Mouse (Mus musculus): ENCODE measurements around the gene Spag5. TPM values are rescaled to one million over a fixed set of nuclear protein-coding genes. Genes with fewer than 3 reads are reported as not detected.

Spag5 gene
- polyA plus RNA-seq (2014; fragmentation: Illumina TruSeq; extraction: RNeasy Lipid Tissue Mini Kit (QIAGEN cat#74804); ENCODE audit: low replicate concordance) = 8.9 TPM

DNA sequence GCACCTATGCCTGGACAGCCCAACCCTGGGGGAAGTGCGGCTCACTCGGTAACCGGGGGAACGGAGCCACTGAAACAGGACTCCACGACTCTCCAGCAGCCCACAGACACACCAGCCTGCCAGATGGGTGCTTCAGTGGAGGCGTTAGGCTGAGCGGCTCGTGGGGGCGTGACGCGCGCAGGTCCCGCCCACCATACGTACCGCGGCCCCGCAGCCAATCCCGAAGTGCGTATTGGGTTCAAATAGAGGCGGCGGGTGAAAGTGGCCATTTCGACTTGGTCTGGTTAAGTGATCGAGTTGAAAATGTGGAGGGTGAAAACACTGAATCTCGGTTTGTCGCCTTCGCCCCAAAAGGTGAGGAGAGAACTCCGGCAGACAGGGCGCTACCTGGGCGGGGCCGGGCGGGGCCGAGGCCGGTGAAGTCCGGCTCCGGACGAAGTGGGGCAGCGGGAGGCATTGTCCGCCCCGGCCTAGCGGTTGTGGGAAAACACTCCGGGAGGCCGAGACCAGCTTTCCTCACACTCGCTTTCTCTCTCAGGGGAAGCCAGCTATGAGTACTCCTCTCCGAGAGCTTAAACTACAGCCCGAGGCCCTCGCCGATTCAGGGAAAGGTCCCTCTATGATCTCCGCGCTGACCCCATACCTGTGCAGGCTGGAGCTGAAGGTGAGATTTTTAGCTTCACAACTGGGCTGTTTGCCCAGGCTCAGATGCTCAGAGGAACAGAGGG is at the start of gene Spag5:
Spag5 (plus strand) TSS at position 173 of the 728 bp plus-strand sequence.

DNA sequence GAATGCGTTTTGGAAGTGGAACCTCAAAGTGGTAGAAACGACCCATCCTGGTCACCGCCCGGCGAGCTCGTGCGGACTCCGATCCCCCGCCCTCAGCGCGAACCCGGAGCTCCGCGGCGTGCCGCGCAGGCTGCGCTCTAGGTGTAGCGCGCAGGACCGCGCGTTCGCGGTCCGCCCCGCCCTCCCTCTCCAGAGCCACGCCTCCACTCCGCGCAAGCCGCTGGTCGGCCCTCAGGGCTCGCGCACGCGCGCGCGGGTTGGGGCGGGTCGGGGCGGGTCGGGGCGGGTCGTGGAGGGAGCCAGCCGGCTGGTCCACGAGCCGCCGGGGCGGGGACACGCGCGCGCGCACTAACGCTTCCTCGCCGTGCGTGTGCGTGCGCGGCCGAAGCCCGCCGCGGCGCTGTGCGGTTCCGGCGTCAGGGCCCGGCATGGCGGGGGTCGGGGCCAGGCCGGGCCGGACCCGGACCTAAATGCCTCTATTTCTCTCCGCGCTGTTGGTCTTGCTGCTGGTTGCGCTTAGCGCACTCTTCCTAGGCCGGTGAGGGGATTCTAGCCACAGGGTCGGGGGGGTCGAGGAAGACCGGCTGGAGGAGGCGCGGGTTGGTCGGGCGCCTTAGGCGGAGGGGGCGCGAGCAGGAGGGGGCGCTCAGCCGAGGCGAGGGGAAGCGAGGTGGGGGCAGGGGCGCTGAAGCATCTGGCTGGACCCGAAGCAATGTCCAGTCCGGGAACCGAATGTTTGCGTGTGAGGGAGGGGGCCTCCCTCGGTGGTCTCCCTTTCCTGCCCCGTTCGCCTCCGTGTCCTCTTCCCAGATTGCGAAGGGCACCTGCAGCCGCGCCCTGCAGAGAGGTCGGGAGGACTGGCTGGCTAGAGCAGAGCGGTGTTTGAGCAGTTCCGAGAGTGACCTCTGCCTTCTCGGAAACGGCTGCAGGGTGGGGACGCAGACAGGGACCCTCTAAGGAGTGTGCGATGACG is 39.7 kb upstream of the Spag5 start, which contains the start of gene 2610507B11Rik:
2610507B11Rik (plus strand) TSS at position 373 of the 973 bp plus-strand sequence.

DNA sequence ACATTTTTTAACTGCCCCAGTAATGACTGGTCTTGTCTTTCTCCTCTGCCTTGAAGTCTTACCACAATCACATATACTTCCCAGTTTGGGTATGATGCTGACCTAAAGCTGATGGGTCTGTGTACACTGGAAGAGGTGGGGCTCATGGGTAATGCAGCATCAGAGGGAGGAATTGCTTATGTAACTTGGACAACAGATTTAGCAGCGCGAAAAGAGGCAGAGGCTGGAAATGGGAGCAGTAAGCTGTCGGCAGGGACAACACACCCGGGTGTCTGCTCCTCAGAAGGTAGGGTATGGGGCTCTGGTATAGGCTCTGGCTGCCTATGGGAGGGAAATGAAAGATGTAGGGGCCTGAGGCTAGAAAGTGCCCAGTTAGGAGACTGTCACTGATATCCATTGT is 10.7 kb upstream of the Spag5 start, which contains the start of gene BC030499:
BC030499 (plus strand) TSS at position 188 of the 400 bp plus-strand sequence.

DNA sequence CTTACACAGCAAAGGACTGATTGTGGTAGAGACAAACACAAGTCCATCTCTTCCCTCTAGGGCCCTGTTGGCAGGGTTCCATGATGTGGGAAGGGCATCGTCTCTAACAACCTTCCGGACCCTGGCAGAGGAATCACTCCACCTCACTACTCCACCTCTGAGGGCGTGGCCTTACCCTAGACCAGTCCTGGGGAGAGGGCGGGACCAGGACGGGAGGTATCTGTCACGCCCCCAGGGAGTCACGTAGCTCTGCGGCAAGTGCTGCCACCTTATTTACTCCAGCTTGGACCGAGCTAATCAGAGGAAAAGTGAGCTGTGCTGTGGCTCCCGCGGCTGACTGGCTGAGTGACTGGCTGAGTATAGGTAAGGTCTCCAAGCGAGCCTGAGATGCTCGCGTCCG is 21.5 kb downstream of the Spag5 start, which contains the start of gene Aldoc:
Aldoc (plus strand) TSS at position 109 of the 400 bp plus-strand sequence.

DNA sequence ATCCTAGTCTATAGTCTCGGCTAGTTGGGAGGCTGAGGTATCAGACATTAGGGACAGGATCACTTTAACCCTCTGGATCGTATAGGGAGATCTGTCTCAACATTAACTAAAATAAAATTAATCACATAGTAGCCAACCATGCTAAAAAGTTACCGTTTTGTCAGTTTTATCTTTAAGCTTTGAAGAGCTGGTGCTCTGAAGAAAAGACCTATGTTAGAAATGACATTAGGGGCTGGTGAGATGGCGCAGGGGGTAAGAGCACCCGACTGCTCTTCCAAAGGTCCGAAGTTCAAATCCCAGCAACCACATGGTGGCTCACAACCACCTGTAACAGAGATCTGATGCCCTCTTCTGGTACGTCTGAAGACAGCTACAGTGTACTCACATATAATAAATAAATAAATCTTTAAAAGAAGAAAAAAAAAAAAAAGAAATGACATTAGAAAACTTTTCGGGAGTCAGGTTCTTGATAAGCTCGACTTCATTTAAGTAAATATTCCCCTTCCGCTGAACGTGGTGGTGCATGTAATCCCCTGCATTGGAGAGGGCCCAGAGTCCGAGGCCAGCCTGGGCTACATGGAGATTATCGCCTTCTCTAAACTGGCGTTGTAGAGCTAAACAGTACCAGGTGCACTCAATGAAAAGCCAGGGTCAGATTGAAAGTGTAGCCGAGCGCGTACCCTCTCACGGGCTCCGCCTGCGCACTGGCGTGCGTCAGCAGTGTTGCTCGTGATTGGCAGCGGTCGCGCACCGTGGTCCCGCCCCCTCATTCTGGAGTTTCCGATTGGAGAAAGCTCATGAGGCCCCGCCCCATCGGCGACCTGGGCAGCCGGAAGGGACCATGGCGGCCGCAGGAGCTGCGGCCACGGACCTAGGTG is 26.5 kb downstream of the Spag5 start, which contains the start of gene Pigs:
Pigs (plus strand) TSS at position 782 of the 878 bp plus-strand sequence.

DNA sequence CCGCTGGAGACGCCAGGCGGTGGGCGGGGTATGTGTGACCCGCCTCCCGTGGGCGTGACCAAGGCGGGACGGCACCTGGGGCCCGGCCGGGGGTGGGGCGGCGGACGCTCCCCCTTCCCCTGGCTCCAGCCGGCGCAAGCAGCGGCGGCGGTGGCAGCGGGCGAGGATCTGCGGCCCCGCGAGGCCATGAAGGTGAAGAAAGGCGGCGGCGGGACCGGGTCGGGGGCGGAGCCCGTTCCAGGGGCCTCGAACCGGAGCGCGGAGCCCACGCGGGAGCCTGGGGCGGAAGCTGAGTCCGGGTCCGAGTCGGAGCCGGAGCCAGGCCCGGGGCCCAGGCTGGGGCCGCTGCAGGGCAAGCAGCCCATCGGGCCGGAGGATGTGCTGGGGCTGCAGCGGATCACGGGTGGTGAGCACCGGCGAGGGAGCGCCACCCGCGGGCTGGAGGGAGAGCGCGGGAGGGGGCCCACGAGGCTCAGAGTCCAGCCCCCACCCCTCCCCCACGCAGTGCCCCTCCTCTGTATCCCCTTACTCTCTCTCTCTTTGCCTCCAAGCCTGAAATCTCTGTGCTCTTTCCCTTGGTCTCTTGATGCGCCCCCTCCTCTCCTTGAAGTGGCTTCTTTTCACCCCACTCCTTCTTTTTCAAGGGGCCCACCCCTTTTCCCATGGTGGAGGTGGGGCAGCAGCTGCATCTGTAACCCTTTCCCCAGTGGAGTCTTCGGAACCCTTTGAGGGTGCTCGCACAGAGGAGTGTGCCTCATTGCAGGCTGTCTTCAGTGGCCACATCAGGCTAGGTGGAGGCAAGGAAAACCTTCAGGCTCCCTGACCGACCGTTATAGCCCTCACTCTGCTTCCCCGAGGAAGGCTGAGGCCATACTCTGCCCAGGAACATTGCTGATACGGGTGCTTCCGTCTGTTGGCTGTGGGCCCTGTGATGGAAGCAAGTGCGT is 42.3 kb downstream of the Spag5 start, which contains the start of gene Unc119:
Unc119 (plus strand) TSS at position 102 of the 947 bp plus-strand sequence.

Other genes starting within 250 kb of the Spag5 start
- 2.7 TPM for gene Eral1, start 221.1 kb upstream of the Spag5 start, polyA plus RNA-seq (2014; fragmentation: Illumina TruSeq; extraction: RNeasy Lipid Tissue Mini Kit (QIAGEN cat#74804); ENCODE audit: low replicate concordance)
- gene Fam222b, start 206.9 kb upstream of the Spag5 start, polyA plus RNA-seq (2014; fragmentation: Illumina TruSeq; extraction: RNeasy Lipid Tissue Mini Kit (QIAGEN cat#74804); ENCODE audit: low replicate concordance) = 7.3 TPM
- gene Traf4, start 135.9 kb upstream of the Spag5 start, polyA plus RNA-seq (2014; fragmentation: Illumina TruSeq; extraction: RNeasy Lipid Tissue Mini Kit (QIAGEN cat#74804); ENCODE audit: low replicate concordance) = 1.4 TPM
- gene Nek8, start 124.9 kb upstream of the Spag5 start, polyA plus RNA-seq (2014; fragmentation: Illumina TruSeq; extraction: RNeasy Lipid Tissue Mini Kit (QIAGEN cat#74804); ENCODE audit: low replicate concordance) = 0.97 TPM
- 5.6 TPM for gene Tlcd1, start 124.8 kb upstream of the Spag5 start, polyA plus RNA-seq (2014; fragmentation: Illumina TruSeq; extraction: RNeasy Lipid Tissue Mini Kit (QIAGEN cat#74804); ENCODE audit: low replicate concordance)
- 432 TPM for gene Rpl23a, start 117.9 kb upstream of the Spag5 start, polyA plus RNA-seq (2014; fragmentation: Illumina TruSeq; extraction: RNeasy Lipid Tissue Mini Kit (QIAGEN cat#74804); ENCODE audit: low replicate concordance)
- 0.93 TPM for gene Rab34, start 113.1 kb upstream of the Spag5 start, polyA plus RNA-seq (2014; fragmentation: Illumina TruSeq; extraction: RNeasy Lipid Tissue Mini Kit (QIAGEN cat#74804); ENCODE audit: low replicate concordance)
- 0.89 TPM for gene Proca1, start 108.1 kb upstream of the Spag5 start, polyA plus RNA-seq (2014; fragmentation: Illumina TruSeq; extraction: RNeasy Lipid Tissue Mini Kit (QIAGEN cat#74804); ENCODE audit: low replicate concordance)
- 15.0 TPM for gene Sdf2, start 55.8 kb upstream of the Spag5 start, polyA plus RNA-seq (2014; fragmentation: Illumina TruSeq; extraction: RNeasy Lipid Tissue Mini Kit (QIAGEN cat#74804); ENCODE audit: low replicate concordance)
- gene Supt6, start 55.5 kb upstream of the Spag5 start, polyA plus RNA-seq (2014; fragmentation: Illumina TruSeq; extraction: RNeasy Lipid Tissue Mini Kit (QIAGEN cat#74804); ENCODE audit: low replicate concordance) = 7.2 TPM
- gene 2610507B11Rik, start 39.8 kb upstream of the Spag5 start, polyA plus RNA-seq (2014; fragmentation: Illumina TruSeq; extraction: RNeasy Lipid Tissue Mini Kit (QIAGEN cat#74804); ENCODE audit: low replicate concordance) = 55.5 TPM
- gene BC030499, start 10.7 kb upstream of the Spag5 start, polyA plus RNA-seq (2014; fragmentation: Illumina TruSeq; extraction: RNeasy Lipid Tissue Mini Kit (QIAGEN cat#74804); ENCODE audit: low replicate concordance) = 1.5 TPM
- 3.8 TPM for gene Aldoc, start 21.4 kb downstream of the Spag5 start, polyA plus RNA-seq (2014; fragmentation: Illumina TruSeq; extraction: RNeasy Lipid Tissue Mini Kit (QIAGEN cat#74804); ENCODE audit: low replicate concordance)
- 1.9 TPM for gene Pigs, start 26.9 kb downstream of the Spag5 start, polyA plus RNA-seq (2014; fragmentation: Illumina TruSeq; extraction: RNeasy Lipid Tissue Mini Kit (QIAGEN cat#74804); ENCODE audit: low replicate concordance)
- gene Unc119, start 42.0 kb downstream of the Spag5 start, polyA plus RNA-seq (2014; fragmentation: Illumina TruSeq; extraction: RNeasy Lipid Tissue Mini Kit (QIAGEN cat#74804); ENCODE audit: low replicate concordance) = not detected
- gene Foxn1, start 85.0 kb downstream of the Spag5 start, polyA plus RNA-seq (2014; fragmentation: Illumina TruSeq; extraction: RNeasy Lipid Tissue Mini Kit (QIAGEN cat#74804); ENCODE audit: low replicate concordance) = not detected
- gene Slc13a2, start 120.7 kb downstream of the Spag5 start, polyA plus RNA-seq (2014; fragmentation: Illumina TruSeq; extraction: RNeasy Lipid Tissue Mini Kit (QIAGEN cat#74804); ENCODE audit: low replicate concordance) = 6.7 TPM
- 8.8 TPM for gene Slc46a1, start 164.2 kb downstream of the Spag5 start, polyA plus RNA-seq (2014; fragmentation: Illumina TruSeq; extraction: RNeasy Lipid Tissue Mini Kit (QIAGEN cat#74804); ENCODE audit: low replicate concordance)
- gene Sarm1, start 196.2 kb downstream of the Spag5 start, polyA plus RNA-seq (2014; fragmentation: Illumina TruSeq; extraction: RNeasy Lipid Tissue Mini Kit (QIAGEN cat#74804); ENCODE audit: low replicate concordance) = not detected
- not detected for gene Vtn, start 197.6 kb downstream of the Spag5 start, polyA plus RNA-seq (2014; fragmentation: Illumina TruSeq; extraction: RNeasy Lipid Tissue Mini Kit (QIAGEN cat#74804); ENCODE audit: low replicate concordance)
- not detected for gene Sebox, start 201.9 kb downstream of the Spag5 start, polyA plus RNA-seq (2014; fragmentation: Illumina TruSeq; extraction: RNeasy Lipid Tissue Mini Kit (QIAGEN cat#74804); ENCODE audit: low replicate concordance)
- 15.1 TPM for gene Tmem199, start 210.6 kb downstream of the Spag5 start, polyA plus RNA-seq (2014; fragmentation: Illumina TruSeq; extraction: RNeasy Lipid Tissue Mini Kit (QIAGEN cat#74804); ENCODE audit: low replicate concordance)
- gene Poldip2, start 210.7 kb downstream of the Spag5 start, polyA plus RNA-seq (2014; fragmentation: Illumina TruSeq; extraction: RNeasy Lipid Tissue Mini Kit (QIAGEN cat#74804); ENCODE audit: low replicate concordance) = 6.3 TPM
- 53.0 TPM for gene Tnfaip1, start 234.8 kb downstream of the Spag5 start, polyA plus RNA-seq (2014; fragmentation: Illumina TruSeq; extraction: RNeasy Lipid Tissue Mini Kit (QIAGEN cat#74804); ENCODE audit: low replicate concordance)
- 97.4 TPM for gene Ift20, start 234.8 kb downstream of the Spag5 start, polyA plus RNA-seq (2014; fragmentation: Illumina TruSeq; extraction: RNeasy Lipid Tissue Mini Kit (QIAGEN cat#74804); ENCODE audit: low replicate concordance)
- 24.5 TPM for gene Tmem97, start 249.2 kb downstream of the Spag5 start, polyA plus RNA-seq (2014; fragmentation: Illumina TruSeq; extraction: RNeasy Lipid Tissue Mini Kit (QIAGEN cat#74804); ENCODE audit: low replicate concordance)